ENCODE assay signal across 8 mouse cellular contexts in the genomic region with DNA sequence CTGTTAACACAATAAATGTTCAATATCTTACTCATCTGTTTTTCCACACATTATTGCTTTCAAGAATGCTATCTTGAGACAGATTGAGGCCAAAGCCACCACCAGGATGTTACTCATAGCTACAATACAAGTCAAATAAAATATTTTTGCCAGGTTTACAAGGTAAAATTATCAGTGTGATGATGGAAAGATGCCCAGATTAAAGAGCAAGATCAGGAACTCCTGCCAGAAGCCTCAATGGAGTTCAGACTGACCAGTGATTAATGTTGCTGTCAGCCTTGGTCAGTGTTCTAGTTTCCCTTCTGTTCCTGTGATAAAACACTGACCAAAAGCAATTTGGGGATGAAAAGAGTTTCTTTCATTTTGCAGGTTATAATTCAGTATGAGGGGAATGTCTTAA.
"Had no signal": no experiment of that assay in that cellular context is flagged by ENCODE, and none has a peak within 500 bp of the region (broad histone marks: within the 10 kb centered on the region; RNA-seq: fewer than 3 reads in every experiment).

No protein-coding gene starts in this region.

- DNase-seq: kidney, adult 9 months; kidney, postnatal 14 days; lung, adult 2 months; lung, postnatal 10 days; lung, postnatal 4 days; right cerebral cortex, postnatal 14 days; thymus, adult 2 months; thymus, postnatal 36 days had no signal
